Mouse (Mus musculus): Measurements from ENCODE around the gene Gsg1l2.

The Gsg1l2 gene

DNA sequence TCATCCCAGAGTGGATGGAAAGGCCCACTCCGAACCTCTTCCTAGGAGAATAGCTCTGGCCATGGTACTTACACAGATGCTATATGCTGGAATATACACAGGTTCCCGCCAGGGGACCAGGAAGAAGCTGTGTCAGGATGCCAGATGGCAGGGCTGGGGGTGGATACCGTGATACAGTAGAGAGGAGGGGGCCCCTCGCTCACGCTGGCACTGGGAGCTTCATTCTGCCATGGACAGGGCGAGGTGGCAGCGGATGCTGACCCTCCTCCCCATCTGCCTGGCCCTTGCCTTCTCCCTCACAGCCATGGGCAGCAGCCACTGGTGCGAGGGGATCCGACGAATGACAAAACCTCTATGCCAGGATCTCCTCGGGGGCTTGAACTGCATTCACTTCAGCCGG is at the start of gene Gsg1l2:
TSS of gene Gsg1l2 (plus strand) at position 230 of the 400 bp plus-strand sequence.
- DNase-seq (ENCODE audit: low spot score): no peak

DNA sequence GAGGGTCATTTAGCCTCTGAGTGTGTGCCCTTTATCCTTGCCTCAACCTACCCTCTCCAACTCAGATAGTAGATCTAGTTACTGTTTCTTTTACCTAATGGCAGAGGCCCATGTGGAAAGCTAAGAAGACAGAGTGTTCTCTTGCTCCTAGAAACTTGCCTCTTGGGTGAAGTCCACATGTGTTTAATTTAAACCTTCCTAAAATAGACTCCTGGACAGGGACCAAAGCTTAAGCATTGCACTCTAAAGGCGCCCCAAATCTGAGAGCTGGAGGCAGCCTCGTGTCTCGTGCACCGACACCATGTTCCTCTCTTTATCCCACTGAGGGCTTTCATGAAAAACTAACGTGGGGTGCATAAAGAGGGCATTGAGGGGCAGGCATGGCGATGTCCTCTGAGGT is 47.3 kb upstream of the Gsg1l2 start:
- DNase-seq (ENCODE audit: low spot score): no peak

DNA sequence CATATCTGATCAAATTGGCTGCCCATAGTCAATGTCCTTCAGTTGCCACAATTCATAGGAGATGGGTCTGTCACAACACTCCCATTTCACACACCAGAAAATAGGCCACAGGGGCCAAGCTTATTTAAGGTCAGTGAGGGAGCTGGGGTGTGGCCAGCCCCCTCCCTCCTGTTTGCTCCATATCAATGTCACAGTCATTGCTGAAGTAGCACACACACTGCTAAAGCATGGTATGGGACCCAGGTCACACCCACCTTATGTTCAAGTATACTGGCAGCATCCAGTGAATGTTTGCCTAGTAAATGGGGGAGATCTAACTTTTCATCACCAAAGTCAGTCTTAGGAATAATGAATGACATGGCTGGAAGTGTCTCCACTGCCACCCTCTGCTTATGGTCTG is 45.7 kb upstream of the Gsg1l2 start:
- DNase-seq (ENCODE audit: low spot score): no peak

DNA sequence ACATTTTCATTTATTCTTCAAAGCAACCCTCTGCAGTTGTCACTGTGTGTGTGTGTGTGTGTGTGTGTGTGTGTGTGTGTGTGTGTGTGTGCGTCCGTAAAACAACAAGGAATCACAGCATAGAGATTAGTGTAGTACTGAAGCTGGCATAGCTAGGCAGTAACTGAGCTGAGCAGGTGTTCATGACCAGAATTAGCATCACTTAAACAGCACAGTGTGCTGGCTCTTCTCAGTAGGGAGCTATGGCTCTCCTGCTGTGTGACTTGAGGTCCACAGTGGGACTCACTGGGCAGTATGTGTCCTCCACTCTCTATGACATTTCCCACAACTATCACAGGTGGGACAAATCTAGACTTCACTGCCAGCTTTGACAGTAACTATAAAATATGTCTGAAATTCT is 43.4 kb upstream of the Gsg1l2 start:
- no peak for DNase-seq (ENCODE audit: low spot score)

DNA sequence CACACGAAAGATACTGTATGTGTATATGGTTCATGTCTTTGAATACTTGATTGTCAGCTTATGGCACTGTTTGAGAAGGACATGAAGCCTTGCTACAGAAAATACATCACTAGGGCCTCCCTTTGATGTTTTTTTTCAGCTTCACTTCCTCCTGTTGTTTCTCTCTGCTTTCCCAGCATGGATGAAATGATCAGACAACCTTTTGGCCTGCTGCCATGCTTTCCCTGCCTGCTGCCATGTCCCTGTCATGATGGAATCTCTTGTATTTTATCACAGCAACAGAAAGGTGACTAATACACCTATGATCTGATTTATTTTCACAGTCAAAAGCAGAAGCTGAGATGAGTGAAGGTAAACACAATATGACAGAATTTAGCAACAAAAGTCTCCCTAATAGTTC is 40.7 kb upstream of the Gsg1l2 start:
- no peak for DNase-seq (ENCODE audit: low spot score)

DNA sequence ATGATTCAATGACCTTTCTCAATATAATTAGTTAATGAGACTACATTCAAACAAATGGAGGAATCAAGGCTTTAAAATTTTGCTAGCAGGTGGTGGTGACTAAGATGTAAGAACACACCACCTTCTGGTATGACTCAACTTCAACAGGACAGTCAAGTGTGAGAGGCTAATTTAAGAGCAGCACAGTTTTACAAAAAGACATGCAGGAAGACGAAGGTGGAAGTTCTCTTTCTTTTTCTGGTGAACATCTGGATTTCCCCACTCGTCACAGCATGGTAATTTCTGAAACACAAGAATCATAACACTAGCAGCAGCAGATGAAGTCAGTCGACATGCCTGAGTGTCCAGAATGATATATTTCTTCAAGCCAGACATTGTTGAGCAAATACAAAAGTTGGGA is 39.8 kb upstream of the Gsg1l2 start:
- no peak for DNase-seq (ENCODE audit: low spot score)

DNA sequence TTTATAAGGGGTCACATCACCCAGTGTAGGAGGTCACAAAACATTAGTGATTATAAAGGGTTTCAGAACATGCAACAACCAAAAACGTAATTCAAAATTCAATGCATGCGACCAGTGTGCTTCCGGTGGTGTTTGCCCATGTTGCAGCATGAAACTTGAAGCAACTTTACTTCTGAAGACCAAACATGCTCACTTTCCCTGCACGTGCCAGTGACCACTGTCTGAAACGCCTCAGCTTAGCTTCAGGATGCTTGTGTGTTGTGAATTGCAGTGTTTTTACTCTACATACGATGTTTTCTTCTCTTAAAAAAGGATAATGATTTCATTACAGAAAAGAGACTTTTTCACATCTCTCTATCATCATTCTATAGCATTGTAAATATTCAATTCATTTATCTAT is 36.1 kb upstream of the Gsg1l2 start:
- DNase-seq (ENCODE audit: low spot score): no peak

DNA sequence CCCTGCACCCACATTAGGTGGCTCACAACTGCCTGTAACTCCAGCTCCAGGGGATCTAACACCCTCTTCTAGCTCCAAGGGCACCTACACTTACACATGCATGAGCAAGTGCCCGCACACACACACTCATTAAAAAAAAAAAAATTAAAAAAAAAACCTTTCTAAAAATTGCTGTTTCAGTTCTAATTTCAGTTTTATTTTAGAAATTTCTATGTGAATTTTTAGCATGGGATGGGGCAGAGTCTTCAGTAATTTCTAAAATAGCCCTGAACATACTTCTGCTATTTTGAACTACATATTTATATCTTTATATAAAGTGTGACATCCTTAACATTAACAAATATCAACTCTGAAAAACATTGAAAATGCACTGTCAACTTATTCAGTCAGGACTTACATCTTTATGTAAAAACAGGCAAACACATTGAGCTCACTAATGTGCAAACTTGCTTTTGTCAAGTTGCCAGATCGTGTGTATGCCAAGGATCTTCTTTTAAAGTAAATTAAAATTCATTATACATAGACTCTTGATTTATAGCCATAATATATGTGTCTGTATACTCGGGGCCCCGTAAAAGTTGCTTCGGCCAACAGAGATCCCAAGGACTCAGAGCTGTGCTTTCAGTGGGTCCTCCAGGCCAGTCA is 35.4 kb upstream of the Gsg1l2 start:
- DNase-seq (ENCODE audit: low spot score): no peak

DNA sequence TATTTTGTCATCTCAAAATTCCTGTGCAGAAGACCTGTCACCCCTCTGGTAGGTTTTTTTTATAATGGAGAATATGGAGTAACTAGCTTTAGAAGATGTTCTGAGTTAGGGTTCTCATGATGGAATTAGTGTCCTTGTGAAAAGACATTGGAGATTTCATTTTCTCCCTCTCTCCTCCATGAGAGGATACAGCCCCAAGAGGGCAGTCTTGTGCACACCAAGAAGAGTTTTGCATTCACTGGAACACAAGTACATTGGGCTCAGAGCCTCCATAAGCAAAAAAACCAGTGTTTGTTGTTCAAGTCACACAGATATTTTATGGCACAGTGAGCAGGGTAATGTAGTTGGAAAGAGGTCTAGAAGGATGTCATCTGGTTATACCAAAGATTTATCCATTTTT is 32.8 kb upstream of the Gsg1l2 start:
- DNase-seq (ENCODE audit: low spot score): no peak

DNA sequence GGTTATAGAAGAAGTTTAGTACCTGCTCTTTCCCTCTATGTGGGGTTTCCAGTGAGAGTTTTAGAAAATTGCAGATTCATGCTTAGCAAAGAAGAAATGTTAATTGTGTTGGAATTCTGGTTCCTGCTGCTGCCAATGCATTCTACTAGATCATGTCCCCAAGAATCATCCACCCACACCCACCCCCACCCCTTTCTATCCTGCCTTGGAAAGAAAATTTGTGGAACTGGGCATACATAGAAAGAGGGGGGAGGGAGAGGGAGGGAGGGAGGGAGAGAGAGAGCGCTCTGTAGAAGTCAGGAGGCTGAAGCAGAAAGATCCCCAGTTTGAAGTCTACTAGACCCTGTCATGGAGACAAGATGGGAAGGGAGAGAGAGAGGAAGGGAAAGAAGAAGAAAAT is 18.1 kb upstream of the Gsg1l2 start:
- DNase-seq (ENCODE audit: low spot score): no peak

DNA sequence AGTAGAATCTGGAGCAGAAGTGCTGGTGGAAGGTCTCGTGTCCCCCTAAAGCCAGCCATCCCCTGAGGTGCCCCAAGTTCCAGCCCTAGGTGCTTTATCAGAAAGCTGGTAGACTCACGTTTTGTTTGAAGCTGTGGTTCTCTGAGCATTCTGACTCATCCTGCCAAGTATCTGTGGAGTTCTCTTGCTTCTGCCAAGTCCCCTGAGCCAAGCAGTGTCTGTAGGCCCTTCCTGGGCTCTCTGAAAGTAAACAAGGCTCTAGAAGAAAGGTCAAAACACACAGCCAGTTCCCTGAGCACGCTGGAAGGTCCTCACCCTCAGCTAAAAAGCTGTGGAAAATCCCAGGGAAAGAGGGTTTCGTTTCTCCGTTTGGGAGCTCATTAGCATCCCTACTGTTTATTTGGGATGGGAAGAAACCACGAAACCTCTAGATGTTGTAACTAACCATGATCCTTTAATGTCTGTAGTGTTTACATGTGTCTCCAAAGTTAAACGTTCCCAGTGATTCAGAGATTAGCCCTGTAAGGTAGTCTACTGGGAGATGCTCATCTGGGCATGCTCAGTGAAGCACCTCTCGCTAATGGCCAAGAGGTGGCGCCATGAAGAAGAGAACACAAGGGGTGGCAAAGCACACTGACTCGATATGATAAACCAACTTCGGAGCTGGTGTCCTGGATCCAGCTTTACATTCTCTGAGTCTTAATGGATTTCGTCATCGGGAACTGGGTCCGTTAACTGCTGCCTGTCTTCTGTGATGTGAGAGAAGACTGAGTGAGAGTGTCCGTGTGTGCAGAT is 16.8 kb upstream of the Gsg1l2 start:
- DNase-seq (ENCODE audit: low spot score): no peak

DNA sequence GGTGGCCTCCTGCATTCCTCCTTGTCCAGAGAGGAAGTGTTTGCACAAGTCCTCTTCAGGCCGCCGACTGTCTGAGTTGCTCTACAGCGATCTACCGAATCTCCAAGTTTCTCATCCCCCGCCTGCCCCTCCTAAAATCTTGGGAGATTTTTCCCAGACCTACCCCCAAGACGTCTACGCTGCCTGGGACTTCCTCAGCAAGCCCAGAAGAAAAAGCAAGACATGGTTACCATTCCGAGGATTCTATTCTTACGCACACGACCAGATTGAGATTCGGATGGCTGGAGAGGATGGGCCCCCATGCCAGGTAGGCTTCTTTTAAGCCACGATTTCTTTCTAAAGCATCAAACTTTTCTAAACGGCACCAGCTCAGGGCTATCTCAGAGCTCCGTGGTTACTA is 3.4 kb upstream of the Gsg1l2 start, which contains the start of gene Glp2r:
TSS of gene Glp2r (minus strand) at position 101 of the 400 bp plus-strand sequence.
- DNase-seq (ENCODE audit: low spot score): no peak

DNA sequence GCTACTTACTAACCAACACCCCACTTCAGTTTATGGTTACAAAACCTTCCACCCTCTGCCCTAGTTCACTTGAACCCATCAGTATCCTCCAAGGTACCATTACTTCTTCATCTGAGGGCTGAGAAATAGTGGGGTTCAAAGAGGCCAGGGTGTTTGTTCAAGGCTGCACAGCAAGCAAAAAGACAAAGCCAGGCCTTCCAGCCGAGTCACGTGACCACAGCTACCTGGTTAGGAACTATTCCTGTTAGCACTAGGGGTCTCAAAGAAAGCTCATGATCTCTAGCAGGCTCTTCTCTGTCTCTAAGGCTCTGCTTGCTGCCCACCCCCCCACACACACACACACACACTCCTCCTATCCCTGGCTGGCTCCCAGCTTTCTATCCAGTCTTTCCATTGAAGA is 2.7 kb upstream of the Gsg1l2 start:
- no peak for DNase-seq (ENCODE audit: low spot score)

DNA sequence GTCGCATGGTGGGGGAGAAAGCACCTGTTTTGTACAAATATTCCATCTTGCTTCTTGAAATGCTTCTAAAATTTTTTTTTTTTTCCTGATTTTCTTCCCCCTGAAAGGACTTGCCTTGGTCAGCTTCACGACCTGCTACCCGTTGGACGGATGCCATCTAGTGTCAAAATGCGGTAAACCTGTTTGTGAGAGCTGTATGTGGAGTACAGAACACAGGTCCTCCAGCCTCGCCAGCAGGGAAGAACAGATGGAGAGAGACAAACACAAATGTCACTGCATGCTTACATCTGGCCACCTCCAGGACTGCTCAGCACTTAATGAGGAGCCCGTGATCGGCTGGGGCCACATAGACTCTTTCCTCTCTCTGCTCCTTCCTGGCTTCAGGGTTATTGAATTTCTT is 1.8 kb upstream of the Gsg1l2 start:
- DNase-seq (ENCODE audit: low spot score): peak; percentile 10

DNA sequence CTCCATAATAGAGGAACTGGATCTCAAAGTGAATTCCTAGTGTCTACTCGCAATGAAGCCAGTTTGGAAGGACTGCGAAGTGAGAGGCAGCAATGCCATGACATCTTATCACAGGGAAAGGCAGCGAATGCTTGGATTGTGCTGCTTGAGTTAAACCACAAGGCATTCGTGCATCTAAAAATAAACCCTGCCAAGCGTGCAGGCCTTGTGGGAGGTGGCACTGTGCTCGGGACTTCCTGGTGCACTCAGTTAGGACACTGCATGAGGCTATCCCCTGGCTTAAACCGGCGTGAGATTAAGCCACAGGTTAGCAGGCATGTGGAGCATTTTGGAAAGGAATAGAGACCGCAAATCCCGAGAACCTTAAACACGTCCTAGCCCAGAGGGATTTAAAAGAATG is 15.8 kb downstream of the Gsg1l2 start:
- DNase-seq (ENCODE audit: low spot score): no peak

DNA sequence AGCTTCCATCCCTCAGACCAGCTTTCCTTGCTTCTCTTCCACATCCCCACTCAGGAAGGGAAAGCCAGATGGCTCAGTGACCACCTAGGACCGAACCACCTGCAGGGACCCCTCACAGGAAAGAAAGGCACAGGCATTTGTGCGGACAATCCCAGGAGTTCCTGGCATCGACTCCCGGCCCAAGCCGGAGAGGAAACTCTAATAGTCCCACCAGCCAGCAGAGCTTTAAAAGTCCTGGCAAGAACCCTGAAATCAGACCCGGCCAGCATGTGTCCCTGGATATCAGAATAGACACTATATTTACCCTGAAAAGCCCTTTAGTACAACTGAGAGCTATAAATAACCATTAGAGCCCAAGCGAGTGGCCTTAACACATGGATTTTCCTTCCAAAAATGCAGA is 23.5 kb downstream of the Gsg1l2 start, which contains the start of gene Dhrs7c:
TSS of gene Dhrs7c (plus strand) at position 257 of the 400 bp plus-strand sequence.
- DNase-seq (ENCODE audit: low spot score): no peak

DNA sequence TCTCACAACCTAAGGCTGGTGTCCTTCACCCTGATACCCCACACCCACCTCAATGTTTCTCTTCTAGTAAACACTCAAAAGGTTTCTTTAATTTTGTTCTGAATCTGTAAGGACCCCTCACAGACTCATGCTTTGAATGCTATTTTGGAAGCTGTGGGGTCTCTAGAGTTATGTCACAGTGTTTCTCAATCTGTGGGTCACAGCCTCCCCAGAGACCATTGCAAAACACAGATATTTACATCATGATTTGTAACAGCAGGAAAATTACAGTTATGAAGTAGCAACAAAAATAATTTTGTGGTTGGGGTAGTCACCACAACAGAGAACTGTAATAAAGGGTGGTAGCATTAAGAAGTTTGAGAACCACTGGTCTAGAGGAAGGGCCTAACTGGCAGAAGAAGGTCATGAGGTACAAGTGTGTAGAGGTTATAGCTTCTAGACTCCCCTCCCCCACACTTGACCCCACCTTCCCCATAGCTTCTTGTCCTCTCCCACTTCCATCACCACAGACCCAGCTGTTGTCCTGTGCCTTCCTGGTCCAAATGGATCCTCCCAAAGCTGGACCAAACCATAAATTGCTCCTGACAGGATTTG is 25.8 kb downstream of the Gsg1l2 start:
- DNase-seq (ENCODE audit: low spot score): no peak

DNA sequence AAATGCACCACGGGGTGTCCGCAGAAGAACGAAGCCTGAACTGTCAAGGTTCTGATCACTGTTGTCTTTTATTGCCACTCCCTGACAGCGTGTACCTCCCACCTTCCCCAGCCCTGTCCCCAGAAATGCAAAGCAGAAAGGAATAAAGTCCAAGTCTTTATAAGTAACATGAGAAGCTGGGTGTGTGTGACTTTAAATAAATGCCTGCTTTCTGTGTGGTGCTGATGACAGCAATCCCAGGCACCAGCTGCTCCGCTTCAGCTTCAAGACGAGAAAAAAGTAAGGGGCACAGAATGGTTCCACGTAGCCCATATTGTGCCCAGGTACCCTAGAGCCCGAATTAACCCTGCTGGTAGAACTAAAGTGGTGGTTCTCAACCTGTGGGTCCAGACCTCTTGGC is 26.8 kb downstream of the Gsg1l2 start:
- DNase-seq (ENCODE audit: low spot score): no peak

DNA sequence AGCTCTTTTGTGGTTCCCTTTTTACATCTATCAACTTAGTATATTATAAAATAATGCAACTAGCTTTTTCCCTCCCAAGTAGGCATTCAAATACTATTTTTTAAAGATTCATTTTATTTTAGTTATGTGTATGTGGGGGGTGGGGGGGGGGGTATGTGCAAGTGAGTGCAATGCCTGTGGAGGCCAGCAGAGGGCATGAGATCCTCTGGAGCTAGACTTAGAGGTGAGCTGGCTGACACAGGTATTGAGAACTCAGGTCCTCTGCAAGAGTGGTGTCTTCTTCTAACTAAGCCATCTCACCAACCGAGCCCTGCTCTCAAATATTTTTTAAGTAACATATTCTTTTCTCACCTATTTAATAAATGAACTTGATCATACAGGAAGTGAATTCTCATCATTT is 31.1 kb downstream of the Gsg1l2 start:
- DNase-seq (ENCODE audit: low spot score): no peak

DNA sequence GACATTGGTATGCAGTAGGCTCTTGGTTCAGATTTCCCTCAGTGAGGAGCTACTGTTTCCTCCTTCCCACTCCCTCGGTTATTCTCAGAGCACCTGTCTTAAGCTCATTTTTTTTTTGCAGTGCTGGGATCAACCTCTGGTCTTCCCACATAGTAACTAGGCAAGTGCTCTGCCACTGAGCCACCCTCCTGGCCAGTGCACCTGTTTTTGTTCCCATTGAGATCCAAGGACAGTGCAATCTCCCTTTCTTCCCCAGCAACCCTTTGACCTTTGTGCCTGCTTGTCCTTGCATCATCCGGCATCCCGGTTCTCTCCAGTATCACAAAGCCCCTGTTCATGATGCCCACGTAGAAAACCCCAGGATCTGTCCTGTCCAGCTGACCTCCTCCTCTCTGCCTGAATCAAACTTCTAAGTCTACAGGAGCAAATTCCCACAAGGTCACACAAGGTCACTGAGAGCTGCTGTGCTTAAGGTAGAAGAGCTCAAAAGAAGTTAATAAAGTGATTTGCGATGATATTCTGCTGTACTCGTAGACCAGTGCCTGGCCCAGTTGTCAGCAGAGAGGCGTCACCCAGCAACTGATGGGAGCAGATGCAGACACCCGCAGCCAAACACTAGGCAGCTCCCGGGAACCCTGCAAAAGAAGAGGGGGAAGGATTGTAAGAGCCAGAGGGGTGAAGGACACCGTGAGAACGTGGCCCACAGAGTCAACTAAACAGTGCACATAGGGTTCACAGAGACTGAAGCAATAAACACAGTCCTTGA is 32.6 kb downstream of the Gsg1l2 start:
- DNase-seq (ENCODE audit: low spot score): no peak

DNA sequence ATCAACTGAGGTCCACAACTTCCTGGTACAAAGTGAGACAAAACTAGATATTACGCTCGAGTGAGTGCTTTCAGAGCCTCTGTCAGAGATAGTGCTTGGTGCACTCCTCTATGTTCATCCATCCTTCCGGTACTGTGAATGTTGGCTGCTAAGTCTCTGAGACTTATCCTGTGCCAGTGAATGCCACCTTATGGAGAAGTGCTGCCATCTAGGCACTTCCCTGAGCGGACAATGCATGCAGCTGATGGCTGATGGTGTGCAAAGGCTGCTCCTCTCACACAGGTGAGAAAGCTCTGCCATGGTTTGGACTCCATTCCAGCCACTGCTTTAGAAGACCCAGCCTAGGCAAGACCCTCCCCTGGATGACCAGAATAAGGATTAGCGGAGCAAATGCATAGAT is 33.6 kb downstream of the Gsg1l2 start:
- DNase-seq (ENCODE audit: low spot score): no peak

DNA sequence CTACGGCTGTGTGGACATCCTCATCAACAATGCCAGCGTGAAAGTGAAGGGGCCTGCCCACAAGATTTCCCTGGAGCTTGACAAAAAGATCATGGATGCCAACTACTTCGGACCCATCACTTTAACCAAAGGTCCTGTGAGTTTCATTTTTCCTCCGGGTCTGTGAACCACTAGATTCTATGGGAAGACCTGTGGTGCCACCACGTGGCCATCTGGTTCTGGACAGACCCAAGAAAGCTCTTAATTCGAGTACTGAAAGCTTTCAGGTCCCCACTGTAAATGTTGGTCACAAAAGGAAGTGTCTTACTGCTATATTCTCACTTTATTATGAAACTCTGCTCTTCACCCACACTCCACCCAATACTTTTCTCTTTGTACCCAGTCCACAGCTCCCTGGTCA is 37.1 kb downstream of the Gsg1l2 start:
- DNase-seq (ENCODE audit: low spot score): no peak

DNA sequence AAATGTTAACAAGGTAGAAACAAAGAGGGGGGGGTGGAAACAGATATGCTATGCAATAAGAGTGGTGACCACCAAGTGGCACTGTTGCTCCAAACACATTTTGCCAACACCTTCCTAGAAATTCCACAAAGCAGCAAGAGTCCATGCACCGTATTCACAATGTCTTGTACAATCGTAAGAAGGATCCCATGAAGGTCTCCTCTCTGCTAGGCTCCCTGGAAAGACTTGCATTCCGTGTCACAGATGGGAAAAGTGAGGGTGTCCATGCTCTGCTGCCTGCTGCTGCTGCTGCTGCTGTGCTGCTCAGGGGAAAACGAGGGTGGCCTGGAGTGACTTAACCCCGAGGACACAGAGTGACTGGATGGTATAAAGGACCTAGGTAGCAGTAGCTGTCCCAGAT is 45.2 kb downstream of the Gsg1l2 start:
- peak; percentile 46 for DNase-seq (ENCODE audit: low spot score)
